Mouse (Mus musculus): ENCODE measurements around the gene Zhx3. TPM values are rescaled to one million over a fixed set of nuclear protein-coding genes. Genes with fewer than 3 reads are reported as not detected.

The Zhx3 gene
- polyA plus RNA-seq, 1 experiment from 2014 or later, result 23.9 TPM

GRCm38 (mm10) chr2:160872395-160872794 is 403 bp downstream of the Zhx3 start:
- no peaks in the 10 kb centered on the region for H3K9me3 ChIP-seq (ENCODE audit: control insufficient read depth, low read length)

GRCm38 (mm10) chr2:160871310-160871709 is 1.5 kb downstream of the Zhx3 start:
- H3K27me3 ChIP-seq (replicated peaks; ENCODE audit: control insufficient read depth, insufficient read depth, low read length), result no peaks in the 10 kb centered on the region
- H3K36me3 ChIP-seq (ENCODE audit: control insufficient read depth, insufficient read depth), result no peaks in the 10 kb centered on the region
- ATAC-seq, result no peak
- H3K4me2 ChIP-seq (ENCODE audit: low read length), result peak overlapping the region; percentile 42
- H3K9ac ChIP-seq (replicated peaks; ENCODE audit: low read depth, low read length), result peak overlapping the region; percentile 36; the same call in 1 of the 2 replicates
- peaks cover 13% of the 10 kb centered on the region for H3K4me1 ChIP-seq (replicated peaks; ENCODE audit: control insufficient read depth, insufficient read depth, low read length)
- no peak overlapping the region for H3K27ac ChIP-seq (ENCODE audit: low read length)
- WGBS, result 66% methylated on average over 3 of the region's 3 CpGs
- H3K4me3 ChIP-seq (replicated peaks; ENCODE audit: low read length), result peak overlapping the region; percentile 20
- H3K9me3 ChIP-seq (ENCODE audit: control insufficient read depth, low read length), result no peaks in the 10 kb centered on the region

More at GRCm38 (mm10) chr2:160872395-160872794, 403 bp downstream of the Zhx3 start:
- WGBS, result under 1% methylated on average over 41 of the region's 47 CpGs
- Histone ChIP-seq H3K36me3 (ENCODE audit: control insufficient read depth, insufficient read depth) (no peaks in the 10 kb centered on the region), H3K27ac (ENCODE audit: low read length) (peak overlapping the region; percentile 99), H3K4me3 (replicated peaks; ENCODE audit: low read length) (peak overlapping the region; percentile 86), H3K4me1 (replicated peaks; ENCODE audit: control insufficient read depth, insufficient read depth, low read length) (peaks cover 13% of the 10 kb centered on the region), H3K4me2 (ENCODE audit: low read length) (peak overlapping the region; percentile 60), H3K9ac (replicated peaks; ENCODE audit: low read depth, low read length) (peak overlapping the region; percentile 98), H3K27me3 (replicated peaks; ENCODE audit: control insufficient read depth, insufficient read depth, low read length) (no peaks in the 10 kb centered on the region)
- peak; percentile 93 for ATAC-seq

GRCm38 (mm10) chr2:160869446-160869845 is 3.4 kb downstream of the Zhx3 start:
- H3K9ac ChIP-seq (replicated peaks; ENCODE audit: low read depth, low read length), result no peak overlapping the region
- no peaks in the 10 kb centered on the region for H3K36me3 ChIP-seq (ENCODE audit: control insufficient read depth, insufficient read depth)
- WGBS, result 81% methylated on average over 3 of the region's 3 CpGs
- H3K27me3 ChIP-seq (replicated peaks; ENCODE audit: control insufficient read depth, insufficient read depth, low read length), result no peaks in the 10 kb centered on the region
- no peak for ATAC-seq
- H3K4me3 ChIP-seq (replicated peaks; ENCODE audit: low read length), result no peak overlapping the region
- no peak overlapping the region for H3K27ac ChIP-seq (ENCODE audit: low read length)
- H3K4me2 ChIP-seq (ENCODE audit: low read length), result no peak overlapping the region
- no peaks in the 10 kb centered on the region for H3K9me3 ChIP-seq (ENCODE audit: control insufficient read depth, low read length)
- peaks cover 13% of the 10 kb centered on the region for H3K4me1 ChIP-seq (replicated peaks; ENCODE audit: control insufficient read depth, insufficient read depth, low read length)

GRCm38 (mm10) chr2:160865266-160865665 is 7.5 kb downstream of the Zhx3 start:
- H3K4me1 ChIP-seq (replicated peaks; ENCODE audit: control insufficient read depth, insufficient read depth, low read length), result no peaks in the 10 kb centered on the region

GRCm38 (mm10) chr2:160864112-160864511 is 8.7 kb downstream of the Zhx3 start:
- 93% methylated on average over 1 of the region's 1 CpGs for WGBS
- ATAC-seq, result no peak
- H3K27me3 ChIP-seq (replicated peaks; ENCODE audit: control insufficient read depth, insufficient read depth, low read length), result no peaks in the 10 kb centered on the region
- no peak overlapping the region for H3K4me3 ChIP-seq (replicated peaks; ENCODE audit: low read length)
- no peaks in the 10 kb centered on the region for H3K4me1 ChIP-seq (replicated peaks; ENCODE audit: control insufficient read depth, insufficient read depth, low read length)
- no peaks in the 10 kb centered on the region for H3K9me3 ChIP-seq (ENCODE audit: control insufficient read depth, low read length)
- no peak overlapping the region for H3K27ac ChIP-seq (ENCODE audit: low read length)
- H3K4me2 ChIP-seq (ENCODE audit: low read length), result no peak overlapping the region
- H3K9ac ChIP-seq (replicated peaks; ENCODE audit: low read depth, low read length), result no peak overlapping the region
- no peaks in the 10 kb centered on the region for H3K36me3 ChIP-seq (ENCODE audit: control insufficient read depth, insufficient read depth)

More at GRCm38 (mm10) chr2:160865266-160865665, 7.5 kb downstream of the Zhx3 start:
- Histone ChIP-seq H3K4me2 (ENCODE audit: low read length) (no peak overlapping the region), H3K27ac (ENCODE audit: low read length) (no peak overlapping the region), H3K27me3 (replicated peaks; ENCODE audit: control insufficient read depth, insufficient read depth, low read length) (no peaks in the 10 kb centered on the region), H3K9ac (replicated peaks; ENCODE audit: low read depth, low read length) (no peak overlapping the region), H3K9me3 (ENCODE audit: control insufficient read depth, low read length) (no peaks in the 10 kb centered on the region), H3K36me3 (ENCODE audit: control insufficient read depth, insufficient read depth) (no peaks in the 10 kb centered on the region), H3K4me3 (replicated peaks; ENCODE audit: low read length) (no peak overlapping the region)
- 60% methylated on average over 2 of the region's 2 CpGs for WGBS
- no peak for ATAC-seq

- H3K9me3 ChIP-seq (ENCODE audit: control insufficient read depth, low read length), result no peaks in the 10 kb centered on the region
- H3K27me3 ChIP-seq (replicated peaks; ENCODE audit: control insufficient read depth, insufficient read depth, low read length), result no peaks in the 10 kb centered on the region
- H3K9ac ChIP-seq (replicated peaks; ENCODE audit: low read depth, low read length), result no peak overlapping the region
- 73% methylated on average over 1 of the region's 1 CpGs for WGBS
- H3K4me1 ChIP-seq (replicated peaks; ENCODE audit: control insufficient read depth, insufficient read depth, low read length), result no peaks in the 10 kb centered on the region
- no peak overlapping the region for H3K4me3 ChIP-seq (replicated peaks; ENCODE audit: low read length)
- no peak overlapping the region for H3K4me2 ChIP-seq (ENCODE audit: low read length)
- ATAC-seq, result no peak
- H3K27ac ChIP-seq (ENCODE audit: low read length), result no peak overlapping the region
- H3K36me3 ChIP-seq (ENCODE audit: control insufficient read depth, insufficient read depth), result no peaks in the 10 kb centered on the region
These were observed 12.4 kb downstream of the Zhx3 start for GRCm38 (mm10) chr2:160860363-160860762.

- no peaks in the 10 kb centered on the region for H3K36me3 ChIP-seq (ENCODE audit: control insufficient read depth, insufficient read depth)
- H3K4me3 ChIP-seq (replicated peaks; ENCODE audit: low read length), result no peak overlapping the region
- H3K27ac ChIP-seq (ENCODE audit: low read length), result no peak overlapping the region
- H3K27me3 ChIP-seq (replicated peaks; ENCODE audit: control insufficient read depth, insufficient read depth, low read length), result no peaks in the 10 kb centered on the region
- no peak overlapping the region for H3K4me2 ChIP-seq (ENCODE audit: low read length)
- ATAC-seq, result no peak
- WGBS, result 78% methylated on average over 5 of the region's 5 CpGs
- H3K4me1 ChIP-seq (replicated peaks; ENCODE audit: control insufficient read depth, insufficient read depth, low read length), result peaks cover 5% of the 10 kb centered on the region
- no peak overlapping the region for H3K9ac ChIP-seq (replicated peaks; ENCODE audit: low read depth, low read length)
- no peaks in the 10 kb centered on the region for H3K9me3 ChIP-seq (ENCODE audit: control insufficient read depth, low read length)
These were observed 16.3 kb downstream of the Zhx3 start for GRCm38 (mm10) chr2:160856359-160857102.

- no peaks in the 10 kb centered on the region for H3K27me3 ChIP-seq (replicated peaks; ENCODE audit: control insufficient read depth, insufficient read depth, low read length)
- no peak overlapping the region for H3K9ac ChIP-seq (replicated peaks; ENCODE audit: low read depth, low read length)
- no peaks in the 10 kb centered on the region for H3K36me3 ChIP-seq (ENCODE audit: control insufficient read depth, insufficient read depth)
- H3K4me2 ChIP-seq (ENCODE audit: low read length), result no peak overlapping the region
- no peak for ATAC-seq
- peaks cover 5% of the 10 kb centered on the region for H3K4me1 ChIP-seq (replicated peaks; ENCODE audit: control insufficient read depth, insufficient read depth, low read length)
- H3K4me3 ChIP-seq (replicated peaks; ENCODE audit: low read length), result no peak overlapping the region
- no peaks in the 10 kb centered on the region for H3K9me3 ChIP-seq (ENCODE audit: control insufficient read depth, low read length)
- peak overlapping the region; percentile 50; the same call in 1 of the 2 replicates for H3K27ac ChIP-seq (ENCODE audit: low read length)
These were observed 18.1 kb downstream of the Zhx3 start for GRCm38 (mm10) chr2:160854687-160855086.

- Histone ChIP-seq H3K4me3 (replicated peaks; ENCODE audit: low read length) (no peak overlapping the region), H3K36me3 (ENCODE audit: control insufficient read depth, insufficient read depth) (no peaks in the 10 kb centered on the region), H3K9ac (replicated peaks; ENCODE audit: low read depth, low read length) (no peak overlapping the region), H3K27ac (ENCODE audit: low read length) (no peak overlapping the region), H3K27me3 (replicated peaks; ENCODE audit: control insufficient read depth, insufficient read depth, low read length) (no peaks in the 10 kb centered on the region), H3K9me3 (ENCODE audit: control insufficient read depth, low read length) (no peaks in the 10 kb centered on the region), H3K4me1 (replicated peaks; ENCODE audit: control insufficient read depth, insufficient read depth, low read length) (peaks cover 5% of the 10 kb centered on the region), H3K4me2 (ENCODE audit: low read length) (no peak overlapping the region)
- ATAC-seq, result no peak
- WGBS, result 75% methylated on average over 3 of the region's 3 CpGs
These were observed 22.4 kb downstream of the Zhx3 start for GRCm38 (mm10) chr2:160850360-160850759.
